Mouse (Mus musculus) bone marrow macrophage, adult 2 months (primary cell): ENCODE measurements around the gene Dffa.

Source experiments
- CTCF ChIP-seq: IDR thresholded peaks from 2 replicates; pipeline ENCODE4 v1.5.1; 2012; ENCODE audit warnings: low read depth, mild to moderate bottlenecking, low read length, moderate library complexity
- POLR2A ChIP-seq: IDR thresholded peaks from 2 replicates; pipeline ENCODE4 v1.6.1; 2012; ENCODE audit warnings: mild to moderate bottlenecking, low read depth, low read length, borderline replicate concordance

GRCm38 (mm10) chr4:149136982-149137770 is 33.2 kb downstream of the Dffa start, which contains the start of gene Cenps:
- TF ChIP-seq CTCF (peak; percentile 72; the same call in 1 of the 2 replicates), POLR2A (no peak)
